Mouse (Mus musculus): ENCODE measurements around the gene Gm10518.
A peak's percentile ranks its signal among the peaks of the same experiment; 100 is the strongest.

The Gm10518 gene

GRCm38 (mm10) chr1:179833596-179833995 is 30.4 kb downstream of the Gm10518 start:
- DNase-seq (ENCODE audit: low read depth, low spot score): no peak

GRCm38 (mm10) chr1:179835753-179836425 is 32.7 kb downstream of the Gm10518 start:
- no peak for DNase-seq (ENCODE audit: low read depth, low spot score)

GRCm38 (mm10) chr1:179836426-179837404 is 33.5 kb downstream of the Gm10518 start:
- DNase-seq (ENCODE audit: low read depth, low spot score): no peak

GRCm38 (mm10) chr1:179842568-179842967 is 39.4 kb downstream of the Gm10518 start:
- no peak for DNase-seq (ENCODE audit: low read depth, low spot score)

GRCm38 (mm10) chr1:179843981-179844380 is 40.8 kb downstream of the Gm10518 start:
- no peak for DNase-seq (ENCODE audit: low read depth, low spot score)

- DNase-seq (ENCODE audit: low read depth, low spot score): no peak
Measured at GRCm38 (mm10) chr1:179844894-179845293, 41.7 kb downstream of the Gm10518 start.

- DNase-seq (ENCODE audit: low read depth, low spot score): no peak
Measured at GRCm38 (mm10) chr1:179845832-179846499, 42.8 kb downstream of the Gm10518 start.

- DNase-seq (ENCODE audit: low read depth, low spot score): no peak
Measured at GRCm38 (mm10) chr1:179847173-179847572, 44.0 kb downstream of the Gm10518 start.

GRCm38 (mm10) chr1:179847759-179848389 is 44.7 kb downstream of the Gm10518 start:
- peak; percentile 62 for DNase-seq (ENCODE audit: low read depth, low spot score)

GRCm38 (mm10) chr1:179853421-179853820 is 50.2 kb downstream of the Gm10518 start:
- no peak for DNase-seq (ENCODE audit: low read depth, low spot score)
